Mouse (Mus musculus): ENCODE data around the gene Duxf3. TPM values are rescaled to one million over a fixed set of nuclear protein-coding genes. Genes with fewer than 3 reads are reported as not detected.

The Duxf3 gene
- total RNA-seq, 1 experiment: 2.7 TPM

- H3K4me1 ChIP-seq (ENCODE audit: control insufficient read depth in 2 of 2, insufficient read depth in 2 of 2, low read length in 2 of 2, poor library complexity in 1 of 2): no peaks in the 10 kb centered on the region
- no peak overlapping the region for H3K27ac ChIP-seq (ENCODE audit: insufficient read depth, low read depth, low read length, poor library complexity, severe bottlenecking)
- TF ChIP-seq CHD2 (IDR thresholded peaks at IDR 0.05; ENCODE audit: low read depth, low read length) (no peak), HCFC1 (IDR thresholded peaks at IDR 0.05; ENCODE audit: borderline replicate concordance, insufficient read depth, low read length) (no peak), MAFK (IDR thresholded peaks at IDR 0.05; ENCODE audit: insufficient read depth, low read depth, low read length) (no peak), ZNF384 (IDR thresholded peaks at IDR 0.05; ENCODE audit: low read depth, low read length) (no peak), ZC3H11A (IDR thresholded peaks at IDR 0.05; ENCODE audit: borderline replicate concordance, low read depth, low read length) (no peak)
- no peaks in the 10 kb centered on the region for H3K9me3 ChIP-seq (ENCODE audit: control insufficient read depth, insufficient read depth, low read depth, low read length)
- H3K36me3 ChIP-seq (ENCODE audit: control insufficient read depth, insufficient read depth, low read length, poor library complexity, severe bottlenecking): no peaks in the 10 kb centered on the region
- no peak overlapping the region for H3K9ac ChIP-seq (ENCODE audit: insufficient read depth, low read depth, low read length, poor library complexity, severe bottlenecking)
- no peak for DNase-seq (ENCODE audit: low read depth, low spot score)
- H3K4me3 ChIP-seq (ENCODE audit: insufficient read depth in 1 of 2, low read depth in 1 of 2, low read length in 2 of 2, poor library complexity in 1 of 2, severe bottlenecking in 1 of 2): no peak overlapping the region
- in situ Hi-C loops (cut with MboI; ENCODE audit: low sequenced_read_pairs in 2 of 2, unreplicated experiment in 2 of 2): no loop called here
Measured at GRCm38 (mm10) chr10:58210514-58210913, 22.0 kb downstream of the Duxf3 start.

DNA sequence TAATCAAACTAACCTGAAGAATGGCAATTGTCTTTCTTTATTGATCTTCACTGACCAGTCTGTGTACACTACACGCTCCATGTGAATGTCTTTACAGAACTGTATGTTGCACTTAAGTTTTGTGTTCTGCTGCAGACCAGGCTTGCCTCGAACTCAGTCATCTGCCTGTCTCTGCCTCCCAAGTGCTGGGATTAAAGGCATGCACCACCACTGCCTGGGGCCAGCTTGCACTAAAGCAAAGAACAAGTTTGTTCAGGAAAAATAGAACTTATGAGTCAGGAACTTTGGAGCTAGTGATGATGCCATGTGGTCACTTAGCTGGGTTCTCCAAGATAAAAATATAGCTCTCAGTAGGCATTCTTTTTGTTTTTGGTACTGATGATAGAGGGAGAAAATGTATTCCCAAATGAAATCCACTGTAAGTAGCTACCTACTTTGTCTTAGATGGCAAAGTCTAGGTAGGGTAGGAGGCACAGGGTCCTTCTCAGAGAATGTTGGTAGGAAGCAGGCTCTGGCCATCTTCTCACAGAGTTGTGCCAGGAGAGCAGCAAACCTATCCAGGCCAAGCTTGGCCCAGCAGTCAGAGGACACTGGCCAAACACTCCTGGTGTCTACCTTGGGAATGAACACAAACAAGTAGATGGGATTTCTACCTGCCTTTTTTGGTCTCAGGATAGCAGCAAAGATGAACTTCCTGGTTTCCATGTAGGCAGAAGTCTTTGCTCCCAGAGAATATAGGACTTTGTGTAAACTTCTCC is 22.6 kb downstream of the Duxf3 start:
- Histone ChIP-seq H3K36me3 (ENCODE audit: control insufficient read depth, insufficient read depth, low read length, poor library complexity, severe bottlenecking) (no peaks in the 10 kb centered on the region), H3K4me1 (ENCODE audit: control insufficient read depth in 2 of 2, insufficient read depth in 2 of 2, low read length in 2 of 2, poor library complexity in 1 of 2) (no peaks in the 10 kb centered on the region), H3K9ac (ENCODE audit: insufficient read depth, low read depth, low read length, poor library complexity, severe bottlenecking) (no peak overlapping the region), H3K27ac (ENCODE audit: insufficient read depth, low read depth, low read length, poor library complexity, severe bottlenecking) (no peak overlapping the region), H3K9me3 (ENCODE audit: control insufficient read depth, insufficient read depth, low read depth, low read length) (no peaks in the 10 kb centered on the region), H3K4me3 (ENCODE audit: insufficient read depth in 1 of 2, low read depth in 1 of 2, low read length in 2 of 2, poor library complexity in 1 of 2, severe bottlenecking in 1 of 2) (no peak overlapping the region)
- DNase-seq (ENCODE audit: low read depth, low spot score): no peak
- in situ Hi-C loops (cut with MboI; ENCODE audit: low sequenced_read_pairs in 2 of 2, unreplicated experiment in 2 of 2): no loop called here
- TF ChIP-seq ZC3H11A (IDR thresholded peaks at IDR 0.05; ENCODE audit: borderline replicate concordance, low read depth, low read length) (no peak), ZNF384 (IDR thresholded peaks at IDR 0.05; ENCODE audit: low read depth, low read length) (no peak), MAFK (IDR thresholded peaks at IDR 0.05; ENCODE audit: insufficient read depth, low read depth, low read length) (no peak), CHD2 (IDR thresholded peaks at IDR 0.05; ENCODE audit: low read depth, low read length) (no peak), HCFC1 (IDR thresholded peaks at IDR 0.05; ENCODE audit: borderline replicate concordance, insufficient read depth, low read length) (no peak)

- Histone ChIP-seq H3K4me1 (ENCODE audit: control insufficient read depth in 2 of 2, insufficient read depth in 2 of 2, low read length in 2 of 2, poor library complexity in 1 of 2) (no peaks in the 10 kb centered on the region), H3K27ac (ENCODE audit: insufficient read depth, low read depth, low read length, poor library complexity, severe bottlenecking) (no peak overlapping the region), H3K36me3 (ENCODE audit: control insufficient read depth, insufficient read depth, low read length, poor library complexity, severe bottlenecking) (no peaks in the 10 kb centered on the region), H3K4me3 (ENCODE audit: insufficient read depth in 1 of 2, low read depth in 1 of 2, low read length in 2 of 2, poor library complexity in 1 of 2, severe bottlenecking in 1 of 2) (no peak overlapping the region), H3K9ac (ENCODE audit: insufficient read depth, low read depth, low read length, poor library complexity, severe bottlenecking) (no peak overlapping the region), H3K9me3 (ENCODE audit: control insufficient read depth, insufficient read depth, low read depth, low read length) (no peaks in the 10 kb centered on the region)
- DNase-seq (ENCODE audit: low read depth, low spot score): no peak
- no peak for TF ChIP-seq ZC3H11A (IDR thresholded peaks at IDR 0.05; ENCODE audit: borderline replicate concordance, low read depth, low read length)
- TF ChIP-seq ZNF384 (IDR thresholded peaks at IDR 0.05; ENCODE audit: low read depth, low read length): no peak
- no peak for TF ChIP-seq MAFK (IDR thresholded peaks at IDR 0.05; ENCODE audit: insufficient read depth, low read depth, low read length)
- TF ChIP-seq HCFC1 (IDR thresholded peaks at IDR 0.05; ENCODE audit: borderline replicate concordance, insufficient read depth, low read length): no peak
- TF ChIP-seq CHD2 (IDR thresholded peaks at IDR 0.05; ENCODE audit: low read depth, low read length): no peak
- in situ Hi-C loops (cut with MboI; ENCODE audit: low sequenced_read_pairs in 2 of 2, unreplicated experiment in 2 of 2): no loop called here
Measured at GRCm38 (mm10) chr10:58206639-58207404, 25.7 kb downstream of the Duxf3 start.

- Histone ChIP-seq H3K4me1 (ENCODE audit: control insufficient read depth in 2 of 2, insufficient read depth in 2 of 2, low read length in 2 of 2, poor library complexity in 1 of 2) (no peaks in the 10 kb centered on the region), H3K36me3 (ENCODE audit: control insufficient read depth, insufficient read depth, low read length, poor library complexity, severe bottlenecking) (no peaks in the 10 kb centered on the region), H3K9me3 (ENCODE audit: control insufficient read depth, insufficient read depth, low read depth, low read length) (no peaks in the 10 kb centered on the region), H3K9ac (ENCODE audit: insufficient read depth, low read depth, low read length, poor library complexity, severe bottlenecking) (no peak overlapping the region), H3K4me3 (ENCODE audit: insufficient read depth in 1 of 2, low read depth in 1 of 2, low read length in 2 of 2, poor library complexity in 1 of 2, severe bottlenecking in 1 of 2) (no peak overlapping the region), H3K27ac (ENCODE audit: insufficient read depth, low read depth, low read length, poor library complexity, severe bottlenecking) (no peak overlapping the region)
- TF ChIP-seq MAFK (IDR thresholded peaks at IDR 0.05; ENCODE audit: insufficient read depth, low read depth, low read length) (no peak), HCFC1 (IDR thresholded peaks at IDR 0.05; ENCODE audit: borderline replicate concordance, insufficient read depth, low read length) (no peak), CHD2 (IDR thresholded peaks at IDR 0.05; ENCODE audit: low read depth, low read length) (no peak)
- DNase-seq (ENCODE audit: low read depth, low spot score): no peak
- in situ Hi-C loops (cut with MboI; ENCODE audit: low sequenced_read_pairs in 2 of 2, unreplicated experiment in 2 of 2): no loop called here
Measured at GRCm38 (mm10) chr10:58205986-58206385, 26.5 kb downstream of the Duxf3 start.

Other genes with a start within 250 kb of the Duxf3 start
- 2.2 and 3.5 TPM in 2 replicates for gene AW822073, start 7.7 kb downstream of the Duxf3 start, total RNA-seq (2012; rRNA removed)
- 0.21 and 0.40 TPM in 2 replicates for gene Gm4981, start 4.0 kb upstream of the Duxf3 start, total RNA-seq (2012; rRNA removed)
- gene Gcc2, start 22.8 kb upstream of the Duxf3 start, total RNA-seq (2012; rRNA removed): 17.8 and 19.6 TPM in 2 replicates
- gene Lims1, start 90.8 kb upstream of the Duxf3 start, total RNA-seq (2012; rRNA removed): 51.0 and 59.8 TPM in 2 replicates
- gene Ranbp2, start 214.2 kb upstream of the Duxf3 start, total RNA-seq (2012; rRNA removed): 108 and 124 TPM in 2 replicates